Mouse (Mus musculus): Measurements from ENCODE around the gene Gm5416. TPM values are rescaled to one million over a fixed set of nuclear protein-coding genes. Genes with fewer than 3 reads are reported as not detected.
A peak's percentile ranks its signal among the peaks of the same experiment; 100 is the strongest.
"Not testable (repeated sequence)": the region's sequence is repeated elsewhere in the genome, so short reads cannot be mapped to it uniquely, and the experiment has no call there.

Gm5416 gene
- not detected for total RNA-seq (2021)

DNA sequence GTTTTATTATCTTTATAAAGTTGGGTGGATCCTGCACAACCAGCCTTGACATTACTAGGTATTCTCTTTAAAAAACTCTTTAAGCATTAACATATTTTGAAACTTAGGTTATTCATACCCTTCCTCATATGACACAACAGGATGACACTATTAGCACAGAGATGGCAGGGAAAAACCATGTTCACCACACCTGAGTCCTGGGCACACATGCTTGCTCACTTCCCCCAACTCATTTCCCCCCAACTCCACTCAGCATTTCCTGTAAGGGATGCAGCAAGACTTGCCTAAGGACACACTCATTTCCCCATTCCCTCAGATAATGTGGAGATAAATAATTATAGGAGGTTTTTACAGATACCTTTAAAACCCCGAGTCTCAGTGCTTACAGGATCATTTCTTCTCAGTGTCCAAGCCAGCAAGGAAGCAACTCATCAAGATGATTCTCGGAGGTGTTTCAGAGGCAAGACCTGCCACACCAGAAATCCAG lies at the start of gene Gm5416:
Gene Gm5416, plus strand, starts transcription at position 437 of the 487 bp plus-strand sequence.
- intact Hi-C loops (cut with DNase I) = no loop called here

GRCm38 (mm10) chr16:36167841-36168240 lies 42.4 kb upstream of the Gm5416 start:
- DNase-seq (ENCODE audit: extremely low spot score in 1 of 2, low spot score in 2 of 2); intact Hi-C loops (cut with DNase I): not testable (repeated sequence)

More for the DNA sequence above, at the start of gene Gm5416:
- no peak for DNase-seq (ENCODE audit: extremely low spot score in 1 of 2, low spot score in 2 of 2)

DNA sequence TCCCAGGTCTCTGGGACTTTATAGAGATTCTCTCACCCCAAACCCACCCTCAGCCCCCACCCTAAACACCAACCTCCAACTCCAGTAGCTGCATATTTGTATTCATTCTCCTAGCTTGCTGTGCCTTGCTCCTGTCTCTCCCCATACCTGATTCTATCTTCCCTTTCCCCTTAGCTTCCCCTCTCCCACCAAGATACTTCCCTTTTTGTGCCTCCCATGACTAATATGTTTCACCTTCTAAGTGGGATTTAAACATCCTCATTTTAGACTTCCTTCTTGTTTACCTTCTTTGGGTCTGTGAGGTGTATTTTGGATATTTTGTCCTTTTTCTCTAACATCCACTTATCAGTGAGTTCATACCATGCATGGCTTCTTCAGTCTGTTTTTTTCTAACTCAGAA lies 34.1 kb upstream of the Gm5416 start:
- DNase-seq (ENCODE audit: extremely low spot score in 1 of 2, low spot score in 2 of 2) = no peak
- intact Hi-C loops (cut with DNase I) = no loop called here

DNA sequence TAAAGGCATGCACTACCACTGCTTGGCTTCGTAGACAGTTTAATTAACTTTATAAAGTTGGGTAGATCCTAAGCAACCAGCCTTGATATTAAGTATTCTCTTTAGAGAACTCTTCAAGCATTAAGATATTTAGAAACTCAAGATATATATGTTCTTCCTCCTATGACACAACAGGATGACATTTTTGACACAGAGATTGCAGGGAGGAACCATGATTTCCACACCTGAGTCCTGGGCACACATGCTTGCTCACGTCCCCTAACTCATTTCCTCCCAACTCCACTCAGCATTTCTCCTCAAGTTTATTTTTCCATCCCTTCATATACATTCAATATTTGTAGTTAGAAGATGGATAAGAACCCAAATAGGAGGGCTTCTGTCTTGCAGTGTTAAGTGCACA lies 30.3 kb upstream of the Gm5416 start:
- intact Hi-C loops (cut with DNase I) = no loop called here
- no peak for DNase-seq (ENCODE audit: extremely low spot score in 1 of 2, low spot score in 2 of 2)

DNA sequence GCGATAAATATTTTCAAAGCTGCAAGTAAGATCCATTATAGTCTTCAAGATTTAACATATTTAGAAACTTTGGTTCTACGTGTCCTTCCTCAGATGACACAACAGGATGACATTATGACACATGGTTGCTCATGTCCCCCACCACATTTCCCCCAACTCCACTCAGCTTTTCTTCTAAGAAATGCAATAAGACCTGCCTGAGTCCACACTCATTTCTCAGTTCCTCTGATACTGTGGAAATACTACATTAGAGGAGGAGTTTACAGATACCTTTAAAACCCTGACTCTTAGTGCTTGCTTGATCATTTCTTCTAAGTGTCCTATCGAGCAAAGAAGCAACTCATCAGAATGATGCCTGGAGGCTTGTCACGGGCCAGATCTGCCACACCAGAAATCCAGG lies 26.3 kb upstream of the Gm5416 start, which contains the start of gene Gm5483:
Gene Gm5483, plus strand, starts transcription at position 301 of the 400 bp plus-strand sequence.
- intact Hi-C loops (cut with DNase I) = not testable (repeated sequence)

GRCm38 (mm10) chr16:36199226-36199625 lies 11.0 kb upstream of the Gm5416 start:
- DNase-seq (ENCODE audit: extremely low spot score in 1 of 2, low spot score in 2 of 2) = peak in 1 of 2 experiments; percentile 14
- intact Hi-C loops (cut with DNase I) = no loop called here

More for the DNA sequence above, 26.3 kb upstream of the Gm5416 start, which contains the start of gene Gm5483:
- not testable (repeated sequence) for DNase-seq (ENCODE audit: extremely low spot score in 1 of 2, low spot score in 2 of 2)

GRCm38 (mm10) chr16:36203846-36204245 lies 6.4 kb upstream of the Gm5416 start:
- intact Hi-C loops (cut with DNase I) = no loop called here
- DNase-seq (ENCODE audit: extremely low spot score in 1 of 2, low spot score in 2 of 2) = no peak

- intact Hi-C loops (cut with DNase I); DNase-seq (ENCODE audit: extremely low spot score in 1 of 2, low spot score in 2 of 2): not testable (repeated sequence)
Measured at GRCm38 (mm10) chr16:36205684-36206083, 4.5 kb upstream of the Gm5416 start.

DNA sequence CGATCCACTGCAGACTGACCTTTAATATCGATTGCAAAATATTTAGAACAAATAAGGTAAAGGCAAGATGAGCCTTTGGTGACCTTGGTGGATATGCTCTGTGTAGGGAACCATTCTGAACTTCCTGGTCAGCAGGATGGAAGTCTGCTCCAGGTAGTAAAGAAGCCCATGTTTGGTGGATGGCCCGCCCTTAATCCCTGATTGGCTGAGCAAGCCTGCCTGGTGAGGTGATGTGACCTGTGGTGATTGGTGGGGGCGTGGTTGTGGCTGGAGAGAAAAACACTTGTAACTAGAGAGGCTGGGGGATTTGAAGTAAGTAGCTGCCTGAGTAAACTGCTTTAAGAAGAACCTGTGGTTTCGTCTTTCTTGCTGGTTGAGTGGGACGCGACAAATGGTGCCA lies 11.0 kb downstream of the Gm5416 start, which contains the start of gene 2010005H15Rik:
Gene 2010005H15Rik, plus strand, starts transcription at position 301 of the 400 bp plus-strand sequence.
- intact Hi-C loops (cut with DNase I); DNase-seq (ENCODE audit: extremely low spot score in 1 of 2, low spot score in 2 of 2): not testable (repeated sequence)

DNA sequence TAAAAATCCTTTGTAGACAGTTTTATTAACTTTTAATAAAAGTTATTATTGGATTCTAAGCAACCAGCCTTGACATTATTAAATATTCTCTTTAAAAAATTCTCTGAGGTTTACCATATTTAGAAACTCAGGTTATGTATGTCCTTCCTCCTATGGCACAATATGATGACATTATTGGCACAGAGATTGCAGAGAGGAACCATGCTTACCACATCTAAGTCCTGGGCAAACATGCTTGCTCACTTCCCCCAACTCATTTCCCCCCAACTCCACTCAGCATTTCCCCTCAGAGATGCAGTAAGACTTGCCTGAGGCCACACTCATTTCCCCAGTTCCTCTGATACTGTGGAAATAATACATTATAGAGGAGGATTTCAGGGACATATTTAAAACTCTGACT lies 50.4 kb downstream of the Gm5416 start:
- intact Hi-C loops (cut with DNase I); DNase-seq (ENCODE audit: extremely low spot score in 1 of 2, low spot score in 2 of 2): not testable (repeated sequence)

Other genes starting within 250 kb of the Gm5416 start
- gene Kpna1, start 231.7 kb upstream of the Gm5416 start, total RNA-seq (2021) = 100 to 1,000 TPM in 1 of 2 experiments, 10 to 100 TPM in 1; 92.4 to 104 TPM
- 1 to 10 TPM; 4.7 to 5.7 TPM for gene Wdr5b, start 169.2 kb upstream of the Gm5416 start, total RNA-seq (2021)
- gene Fam162a, start 138.8 kb upstream of the Gm5416 start, total RNA-seq (2021) = 10 to 100 TPM; 68.0 to 72.2 TPM
- gene Ccdc58, start 138.7 kb upstream of the Gm5416 start, total RNA-seq (2021) = 10 to 100 TPM; 20.0 to 23.5 TPM
- gene Csta1, start 79.2 kb upstream of the Gm5416 start, total RNA-seq (2021) = not detected
- gene Stfa2l1, start 53.6 kb upstream of the Gm5416 start, total RNA-seq (2021) = not detected
- gene Gm5483, start 26.2 kb upstream of the Gm5416 start, total RNA-seq (2021) = not detected
- gene 2010005H15Rik, start 11.1 kb downstream of the Gm5416 start, total RNA-seq (2021) = not detected
- gene Stfa1, start 66.5 kb downstream of the Gm5416 start, total RNA-seq (2021) = not detected
- not detected for gene BC117090, start 123.9 kb downstream of the Gm5416 start, total RNA-seq (2021)
- not detected for gene BC100530, start 157.3 kb downstream of the Gm5416 start, total RNA-seq (2021)
- not detected for gene Stfa2, start 198.1 kb downstream of the Gm5416 start, total RNA-seq (2021)
- not detected for gene Stfa3, start 245.0 kb downstream of the Gm5416 start, total RNA-seq (2021)

Measured in left cerebral cortex, postnatal 10 days (tissue).